Mouse (Mus musculus): ENCODE measurements at regions not wholly inside any gene's neighbourhood (a gene's known extent, or its start where the extent isn't known, plus 50 kb on each side); places are given as distances from the start of the nearest gene placed in this dataset.

DNA sequence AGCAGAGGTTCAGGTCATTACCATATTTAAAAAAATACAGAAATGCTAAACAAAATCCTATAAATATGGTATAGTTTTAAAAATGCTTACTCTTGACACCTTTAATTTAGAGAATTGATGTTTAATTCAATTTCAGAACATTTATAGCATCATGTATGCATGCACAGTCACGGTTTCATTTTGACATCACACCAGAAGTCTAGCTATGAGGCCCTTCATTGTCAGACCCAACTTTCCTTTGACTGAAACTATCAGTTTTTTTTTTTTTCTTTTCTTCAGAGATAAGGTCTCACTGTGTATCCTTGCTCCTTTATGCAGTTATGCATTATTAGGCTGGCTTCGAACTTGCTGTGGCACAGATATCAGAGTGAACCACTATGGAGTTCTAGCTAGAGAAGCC lies 61.5 kb upstream of the Bbx start:
- TF ChIP-seq FOSL1 (IDR thresholded peaks at IDR 0.05; ENCODE audit: insufficient read depth, low read length, poor library complexity, severe bottlenecking) (no peak), CTCF (IDR thresholded peaks at IDR 0.05; ENCODE audit: control insufficient read depth, insufficient read depth, insufficient read length) (no peak), MYOG (IDR thresholded peaks at IDR 0.05; ENCODE audit: control insufficient read depth, extremely low read depth, insufficient read length) (no peak), CEBPB (IDR thresholded peaks at IDR 0.05; ENCODE audit: low read depth) (no peak)

All from C2C12 (cell line).